Mouse (Mus musculus) embryonic facial prominence, embryonic 13.5 days (tissue): ENCODE data around the gene Cops2. TPM values are rescaled to one million over a fixed set of nuclear protein-coding genes. Genes with fewer than 3 reads are reported as not detected.

ENCODE experiments used
- ATAC-seq: fragments of 200-750 bp; cut with Nextera tagmentation; 2 replicates; pipeline ENCODE4 v1.8.0; 2017; ENCODE audit warnings: low read depth; ENCODE audit not compliant: insufficient number of reproducible peaks, insufficient read depth, low FRiP score, low TSS enrichment
- H3K27ac ChIP-seq: fragments of 300-500 bp; sonication (generic); 2 replicates; pipeline ENCODE4 v1.5.1; 2015; ENCODE audit warnings: moderate library complexity, mild to moderate bottlenecking, inconsistent platforms
- H3K27me3 ChIP-seq: fragments of 300-500 bp; sonication (generic); 2 replicates; pipeline ENCODE4 v1.6.1; 2015; ENCODE audit warnings: mild to moderate bottlenecking, inconsistent platforms
- H3K36me3 ChIP-seq: fragments of 300-500 bp; sonication (generic); 2 replicates; pipeline ENCODE4 v1.6.1; 2015; ENCODE audit warnings: mild to moderate bottlenecking, inconsistent platforms
- H3K4me1 ChIP-seq: fragments of 300-500 bp; sonication (generic); 2 replicates; pipeline ENCODE4 v1.6.1; 2015; ENCODE audit warnings: inconsistent platforms
- H3K4me2 ChIP-seq: fragments of 300-500 bp; sonication (generic); 2 replicates; pipeline ENCODE4 v1.6.1; 2015; ENCODE audit warnings: moderate library complexity, mild to moderate bottlenecking, inconsistent platforms
- H3K4me3 ChIP-seq: fragments of 300-500 bp; sonication (generic); 2 replicates; pipeline ENCODE4 v1.5.1; 2015; ENCODE audit warnings: mild to moderate bottlenecking, inconsistent platforms
- H3K9ac ChIP-seq: fragments of 300-500 bp; sonication (generic); 2 replicates; pipeline ENCODE4 v1.6.1; 2015; ENCODE audit warnings: mild to moderate bottlenecking, inconsistent platforms
- H3K9me3 ChIP-seq: fragments of 300-500 bp; sonication (generic); 2 replicates; pipeline ENCODE4 v1.6.1; 2016; ENCODE audit warnings: inconsistent platforms
- WGBS: fragments of 180-500 bp; shearing (Covaris S2); methylation state at CpG from one replicate; pipeline ENCODE4 v1.1.7; 2015; ENCODE audit warnings: mixed read lengths; 5-methylcytosine and 5-hydroxymethylcytosine counted together
- polyA plus RNA-seq: library from polyadenylated mRNA; unstranded; fragments of >200 nt; fragmentation: Nextera tagmentation; extraction: Ambion mirVana; gene quantifications from 2 replicates; pipeline ENCODE4 v1.2.1, GENCODE M21; 2015

Cops2 gene
- polyA plus RNA-seq, 1 experiment from 2014 or later, result 84.7 TPM

GRCm38 (mm10) chr2:125792144-125792878, 66.6 kb downstream of the Cops2 start:
- Histone ChIP-seq H3K4me2 (no peak overlapping the region), H3K9ac (no peak overlapping the region), H3K4me1 (peaks cover 6% of the 10 kb centered on the region; the same call in 1 of the 2 replicates), H3K27me3 (no peaks in the 10 kb centered on the region), H3K9me3 (no peaks in the 10 kb centered on the region), H3K36me3 (no peaks in the 10 kb centered on the region), H3K27ac (no peak overlapping the region), H3K4me3 (no peak overlapping the region)
- WGBS, result 70% methylated on average over 2 of the region's 2 CpGs
- ATAC-seq, result no peak

- Histone ChIP-seq H3K27me3 (no peaks in the 10 kb centered on the region), H3K9me3 (no peaks in the 10 kb centered on the region), H3K4me3 (no peak overlapping the region), H3K4me1 (peaks cover 6% of the 10 kb centered on the region; the same call in 1 of the 2 replicates), H3K36me3 (no peaks in the 10 kb centered on the region), H3K4me2 (no peak overlapping the region), H3K27ac (no peak overlapping the region), H3K9ac (no peak overlapping the region)
- no peak for ATAC-seq
- WGBS, result 56% methylated on average over 7 of the region's 7 CpGs
These were observed 67.5 kb downstream of the Cops2 start for GRCm38 (mm10) chr2:125791485-125791885.

- no peak overlapping the region for H3K27ac ChIP-seq
- no peak overlapping the region for H3K4me3 ChIP-seq
- H3K36me3 ChIP-seq, result no peaks in the 10 kb centered on the region
- H3K9ac ChIP-seq, result no peak overlapping the region
- H3K4me2 ChIP-seq, result no peak overlapping the region
- 91% methylated on average over 4 of the region's 4 CpGs for WGBS
- no peaks in the 10 kb centered on the region for H3K9me3 ChIP-seq
- no peaks in the 10 kb centered on the region for H3K27me3 ChIP-seq
- ATAC-seq, result no peak
- H3K4me1 ChIP-seq, result peaks cover 6% of the 10 kb centered on the region; the same call in 1 of the 2 replicates
These were observed 68.7 kb downstream of the Cops2 start for GRCm38 (mm10) chr2:125790242-125790641.

- WGBS, result 54% methylated on average over 5 of the region's 5 CpGs
- Histone ChIP-seq H3K27me3 (no peaks in the 10 kb centered on the region), H3K4me1 (peaks cover 6% of the 10 kb centered on the region; the same call in 1 of the 2 replicates), H3K9ac (no peak overlapping the region), H3K4me3 (no peak overlapping the region), H3K4me2 (no peak overlapping the region), H3K27ac (no peak overlapping the region), H3K9me3 (no peaks in the 10 kb centered on the region), H3K36me3 (no peaks in the 10 kb centered on the region)
- 0 out of 2 replicates have a peak, but pooled peaks have one; percentile 32 for ATAC-seq
These were observed 69.7 kb downstream of the Cops2 start for GRCm38 (mm10) chr2:125789265-125789664.

GRCm38 (mm10) chr2:125788785-125789184, 70.2 kb downstream of the Cops2 start:
- Histone ChIP-seq H3K36me3 (no peaks in the 10 kb centered on the region), H3K27ac (no peak overlapping the region), H3K9me3 (no peaks in the 10 kb centered on the region), H3K4me2 (no peak overlapping the region), H3K4me1 (peaks cover 6% of the 10 kb centered on the region; the same call in 1 of the 2 replicates), H3K9ac (no peak overlapping the region), H3K27me3 (no peaks in the 10 kb centered on the region), H3K4me3 (no peak overlapping the region)
- no peak for ATAC-seq
- 82% methylated on average over 3 of the region's 3 CpGs for WGBS

GRCm38 (mm10) chr2:125788351-125788750, 70.6 kb downstream of the Cops2 start:
- Histone ChIP-seq H3K9ac (no peak overlapping the region), H3K27me3 (no peaks in the 10 kb centered on the region), H3K36me3 (no peaks in the 10 kb centered on the region), H3K4me1 (peaks cover 7% of the 10 kb centered on the region), H3K9me3 (no peaks in the 10 kb centered on the region), H3K4me3 (no peak overlapping the region), H3K4me2 (no peak overlapping the region), H3K27ac (no peak overlapping the region)
- no peak for ATAC-seq

GRCm38 (mm10) chr2:125785021-125785420, 73.9 kb downstream of the Cops2 start:
- 59% methylated on average over 4 of the region's 4 CpGs for WGBS

GRCm38 (mm10) chr2:125784392-125784791, 74.5 kb downstream of the Cops2 start:
- no peak overlapping the region for H3K9ac ChIP-seq
- H3K9me3 ChIP-seq, result no peaks in the 10 kb centered on the region
- no peak overlapping the region for H3K4me3 ChIP-seq
- no peaks in the 10 kb centered on the region for H3K36me3 ChIP-seq
- peaks cover 23% of the 10 kb centered on the region for H3K4me1 ChIP-seq
- no peak overlapping the region for H3K27ac ChIP-seq
- H3K4me2 ChIP-seq, result no peak overlapping the region
- WGBS, result 48% methylated on average over 4 of the region's 4 CpGs
- ATAC-seq, result no peak
- no peaks in the 10 kb centered on the region for H3K27me3 ChIP-seq

More at GRCm38 (mm10) chr2:125785021-125785420, 73.9 kb downstream of the Cops2 start:
- Histone ChIP-seq H3K27ac (no peak overlapping the region), H3K27me3 (no peaks in the 10 kb centered on the region), H3K4me3 (no peak overlapping the region), H3K36me3 (no peaks in the 10 kb centered on the region), H3K4me1 (peaks cover 23% of the 10 kb centered on the region), H3K9ac (no peak overlapping the region), H3K9me3 (no peaks in the 10 kb centered on the region), H3K4me2 (no peak overlapping the region)
- ATAC-seq, result no peak

GRCm38 (mm10) chr2:125783868-125784267, 75.1 kb downstream of the Cops2 start:
- Histone ChIP-seq H3K27ac (0 out of 2 replicates have a peak overlapping the region, but pooled peaks have one; percentile 33), H3K4me3 (no peak overlapping the region), H3K4me1 (peaks cover 23% of the 10 kb centered on the region), H3K36me3 (no peaks in the 10 kb centered on the region), H3K27me3 (no peaks in the 10 kb centered on the region), H3K4me2 (no peak overlapping the region), H3K9me3 (no peaks in the 10 kb centered on the region), H3K9ac (no peak overlapping the region)
- whole genome bisulfite sequencing, result 42% methylated on average over 4 of the region's 4 CpGs
- no peak for ATAC-seq

GRCm38 (mm10) chr2:125782719-125783109, 76.2 kb downstream of the Cops2 start, which contains the start of gene Secisbp2l:
Gene Secisbp2l (minus strand): TSS chr2:125782870.
- peak within 1 kb of the TSS; percentile 93 for H3K9ac ChIP-seq
- peak within 1 kb of the TSS; percentile 83 for H3K27ac ChIP-seq
- H3K4me3 ChIP-seq, result peak within 1 kb of the TSS; percentile 88
- peak; percentile 92 for ATAC-seq
- peaks cover 8% of the 10 kb centered on the region; the same call in 1 of the 2 replicates for H3K36me3 ChIP-seq
- no peaks in the 10 kb centered on the region for H3K9me3 ChIP-seq
- under 1% methylated on average over 26 of the region's 28 CpGs for WGBS
- no peaks in the 10 kb centered on the region for H3K27me3 ChIP-seq
- peak within 1 kb of the TSS; percentile 67 for H3K4me2 ChIP-seq
- peaks cover 23% of the 10 kb centered on the region for H3K4me1 ChIP-seq

- no peaks in the 10 kb centered on the region for H3K27me3 ChIP-seq
- H3K27ac ChIP-seq, result peak overlapping the region; percentile 83
- peaks cover 10% of the 10 kb centered on the region; the same call in 1 of the 2 replicates for H3K36me3 ChIP-seq
- peak overlapping the region; percentile 88 for H3K4me3 ChIP-seq
- peaks cover 23% of the 10 kb centered on the region for H3K4me1 ChIP-seq
- 3% methylated on average over 44 of the region's 44 CpGs for WGBS
- H3K9ac ChIP-seq, result peak overlapping the region; percentile 93
- H3K4me2 ChIP-seq, result peak overlapping the region; percentile 67
- ATAC-seq, result no peak; the same call in 1 of the 2 replicates
- H3K9me3 ChIP-seq, result no peaks in the 10 kb centered on the region
These were observed 76.8 kb downstream of the Cops2 start for GRCm38 (mm10) chr2:125781978-125782718.
